Mouse (Mus musculus) gastrocnemius, adult 8-10 months (tissue): ENCODE data around the gene Arhgef15. TPM values are rescaled to one million over a fixed set of nuclear protein-coding genes. Genes with fewer than 3 reads are reported as not detected.

Experiments
- DNase-seq, 2 experiments: peaks; one replicate each; pipeline ENCODE4 v3.0.0; 2022; ENCODE audit warnings: low spot score in 2 of 2
- microRNA-seq: library from miRNA; unstranded; fragments of <30 nt; microRNA quantifications from one replicate; pipeline ENCODE4 v1.2.0, GENCODE M21; 2022
- total RNA-seq, 4 experiments: library from RNA; stranded (reverse); gene quantifications; 2 replicates each; pipeline ENCODE4 v1.2.4; 2022

The Arhgef15 gene
- total RNA-seq, 4 experiments from 2014 or later = 5.3 to 8.1 (median 6.6) TPM

DNA sequence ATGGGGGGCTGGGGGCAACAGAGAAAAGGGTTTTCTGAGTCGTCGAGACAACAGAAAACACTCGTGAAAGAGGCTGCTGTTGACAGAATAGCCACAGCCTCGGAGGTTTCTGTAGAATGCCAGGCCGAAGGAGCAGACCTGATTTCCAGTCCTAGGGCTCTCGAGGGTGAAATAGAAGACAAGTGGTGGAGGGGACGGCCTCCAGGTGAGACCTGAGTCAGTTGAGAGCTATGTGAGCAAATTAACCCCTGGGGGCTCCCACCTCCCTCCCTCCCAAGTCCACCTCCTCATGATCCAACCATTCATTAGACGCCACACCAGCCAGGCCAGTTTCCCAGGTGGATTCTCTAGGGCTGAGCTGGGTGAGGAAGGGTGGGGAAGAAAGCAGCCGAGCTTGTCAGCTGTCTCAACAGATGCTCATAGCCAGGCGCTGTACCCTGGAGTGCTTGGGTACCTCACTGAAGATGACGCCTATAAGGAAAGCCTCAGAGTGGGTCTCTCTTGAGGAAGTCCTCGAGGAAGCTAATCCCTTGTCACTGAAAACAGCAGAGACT is 63.3 kb downstream of the Arhgef15 start:
- no peak for DNase-seq

Small RNAs within 50 kb of the gene (microRNA-seq; reads per million reads assigned to microRNA genes)
- not detected for gene Mir3062

Other genes starting within 250 kb of the Arhgef15 start
- 10 to 100 TPM; 70.5 to 96.6 (median 85.7) TPM for gene Ndel1, start 85.6 kb downstream of the Arhgef15 start, total RNA-seq
- under 1 TPM in 1 of 4 experiments, not detected in 3; 0.10 TPM for gene Rnf222, start 68.9 kb downstream of the Arhgef15 start, total RNA-seq
- gene Rpl26, start 55.9 kb downstream of the Arhgef15 start, total RNA-seq = 100 to 1,000 TPM; 671 to 819 (median 724) TPM
- gene Odf4, start 30.4 kb downstream of the Arhgef15 start, total RNA-seq = not detected
- gene Slc25a35, start 10.7 kb upstream of the Arhgef15 start, total RNA-seq = 1 to 10 TPM; 3.5 to 4.8 (median 4.3) TPM
- gene Rangrf, start 17.7 kb upstream of the Arhgef15 start, total RNA-seq = 10 to 100 TPM; 59.5 to 84.1 (median 69.6) TPM
- 1 to 10 TPM; 4.9 to 9.3 (median 7.4) TPM for gene Pfas, start 51.0 kb upstream of the Arhgef15 start, total RNA-seq
- 10 to 100 TPM; 10.1 to 12.7 (median 11.0) TPM for gene Ctc1, start 58.4 kb upstream of the Arhgef15 start, total RNA-seq
- gene Aurkb, start 88.2 kb upstream of the Arhgef15 start, total RNA-seq = under 1 TPM in 1 of 4 experiments, not detected in 3; 0.35 TPM
- gene Borcs6, start 102.2 kb upstream of the Arhgef15 start, total RNA-seq = 10 to 100 TPM; 22.4 to 26.2 (median 23.7) TPM
- gene Tmem107, start 113.3 kb upstream of the Arhgef15 start, total RNA-seq = 1 to 10 TPM; 2.9 to 7.0 (median 5.2) TPM
- gene Vamp2, start 131.0 kb upstream of the Arhgef15 start, total RNA-seq = 10 to 100 TPM; 31.4 to 39.6 (median 35.6) TPM
- 10 to 100 TPM; 58.8 to 81.4 (median 70.4) TPM for gene Per1, start 137.7 kb upstream of the Arhgef15 start, total RNA-seq
- not detected for gene Hes7, start 162.9 kb upstream of the Arhgef15 start, total RNA-seq
- gene 9130213A22Rik, start 165.1 kb upstream of the Arhgef15 start, total RNA-seq = under 1 TPM in 1 of 4 experiments, not detected in 3; 0.18 TPM
- under 1 TPM in 1 of 4 experiments, not detected in 3; 0.21 TPM for gene Aloxe3, start 168.4 kb upstream of the Arhgef15 start, total RNA-seq
- gene Alox12b, start 199.5 kb upstream of the Arhgef15 start, total RNA-seq = not detected
- gene Alox8, start 240.4 kb upstream of the Arhgef15 start, total RNA-seq = not detected